Mouse (Mus musculus) ES-Bruce4 (cell line): ENCODE measurements at regions not wholly inside any gene's neighbourhood (a gene's known extent, or its start where the extent isn't known, plus 50 kb on each side); places are given as distances from the start of the nearest gene placed in this dataset.

Experiments
- H3K27ac ChIP-seq: 2 replicates; pipeline ENCODE4 v1.5.1; 2012; ENCODE audit warnings: low read length, inconsistent platforms; ENCODE audit not compliant: insufficient read depth
- H3K27me3 ChIP-seq: 2 replicates; pipeline ENCODE4 v1.6.1; 2012; ENCODE audit warnings: mild to moderate bottlenecking, low read length, inconsistent platforms; ENCODE audit not compliant: control insufficient read depth, poor library complexity, insufficient read depth, severe bottlenecking
- H3K36me3 ChIP-seq: 2 replicates; pipeline ENCODE4 v1.6.1; 2012; ENCODE audit warnings: inconsistent platforms, mild to moderate bottlenecking, low read length, moderate library complexity; ENCODE audit not compliant: control insufficient read depth, poor library complexity, insufficient read depth, severe bottlenecking
- H3K4me1 ChIP-seq: one replicate; pipeline ENCODE4 v1.8.1; 2011; ENCODE audit warnings: low read length; ENCODE audit not compliant: control insufficient read depth, insufficient read depth
- H3K4me3 ChIP-seq: 2 replicates; pipeline ENCODE4 v1.5.1; 2011; ENCODE audit warnings: low read depth, mild to moderate bottlenecking, low read length
- H3K9ac ChIP-seq: 2 replicates; pipeline ENCODE4 v1.6.1; 2012; ENCODE audit warnings: low read depth, mild to moderate bottlenecking, inconsistent platforms; ENCODE audit not compliant: poor library complexity, severe bottlenecking
- H3K9me3 ChIP-seq: replicated peaks from 2 replicates; pipeline ENCODE4 v1.6.1; 2012; ENCODE audit warnings: mild to moderate bottlenecking, low read length, inconsistent platforms; ENCODE audit not compliant: control insufficient read depth, poor library complexity, insufficient read depth, severe bottlenecking
- CTCF ChIP-seq: IDR thresholded peaks from one replicate; pipeline ENCODE4 v1.8.1; 2011; ENCODE audit warnings: low read depth, low read length
- EP300 ChIP-seq: IDR thresholded peaks from 2 replicates; pipeline ENCODE4 v1.6.1; 2011; ENCODE audit warnings: low read depth, low read length; ENCODE audit not compliant: insufficient read depth
- POLR2A ChIP-seq: IDR thresholded peaks from one replicate; pipeline ENCODE4 v1.8.1; 2011; ENCODE audit warnings: low read length; ENCODE audit not compliant: insufficient read depth

GRCm38 (mm10) chr10:96257935-96258334, 121.5 kb downstream of the Gm5426 start:
- Histone ChIP-seq H3K9ac (no peak overlapping the region), H3K27ac (no peak overlapping the region), H3K36me3 (no peaks in the 10 kb centered on the region), H3K4me3 (no peak overlapping the region), H3K27me3 (no peaks in the 10 kb centered on the region), H3K9me3 (no peaks in the 10 kb centered on the region), H3K4me1 (no peaks in the 10 kb centered on the region)
- no peak for TF ChIP-seq EP300
- no peak for TF ChIP-seq CTCF
- TF ChIP-seq POLR2A: no peak

GRCm38 (mm10) chr10:96259242-96259641, 122.8 kb downstream of the Gm5426 start:
- no peaks in the 10 kb centered on the region for H3K9me3 ChIP-seq
- no peak for TF ChIP-seq CTCF

GRCm38 (mm10) chr10:96259648-96260047, 123.2 kb downstream of the Gm5426 start:
- Histone ChIP-seq H3K4me3 (no peak overlapping the region), H3K27ac (no peak overlapping the region), H3K9ac (no peak overlapping the region), H3K4me1 (no peaks in the 10 kb centered on the region), H3K27me3 (no peaks in the 10 kb centered on the region), H3K36me3 (no peaks in the 10 kb centered on the region), H3K9me3 (no peaks in the 10 kb centered on the region)
- no peak for TF ChIP-seq CTCF

More at GRCm38 (mm10) chr10:96259242-96259641, 122.8 kb downstream of the Gm5426 start:
- no peak overlapping the region for H3K9ac ChIP-seq
- no peak overlapping the region for H3K27ac ChIP-seq
- no peaks in the 10 kb centered on the region for H3K36me3 ChIP-seq
- H3K4me3 ChIP-seq: no peak overlapping the region
- H3K27me3 ChIP-seq: no peaks in the 10 kb centered on the region
- no peaks in the 10 kb centered on the region for H3K4me1 ChIP-seq

GRCm38 (mm10) chr10:96263544-96263943, 127.1 kb downstream of the Gm5426 start:
- H3K36me3 ChIP-seq: no peaks in the 10 kb centered on the region
- no peak for TF ChIP-seq EP300
- no peak for TF ChIP-seq POLR2A
- no peak for TF ChIP-seq CTCF
- H3K9me3 ChIP-seq: no peaks in the 10 kb centered on the region
- no peak overlapping the region for H3K9ac ChIP-seq
- H3K27ac ChIP-seq: no peak overlapping the region
- H3K4me3 ChIP-seq: no peak overlapping the region
- no peaks in the 10 kb centered on the region for H3K4me1 ChIP-seq
- no peaks in the 10 kb centered on the region for H3K27me3 ChIP-seq

- Histone ChIP-seq H3K27me3 (no peaks in the 10 kb centered on the region), H3K36me3 (no peaks in the 10 kb centered on the region), H3K4me3 (no peak overlapping the region), H3K9ac (no peak overlapping the region), H3K27ac (no peak overlapping the region), H3K9me3 (no peaks in the 10 kb centered on the region), H3K4me1 (no peaks in the 10 kb centered on the region)
- TF ChIP-seq CTCF (no peak), EP300 (no peak), POLR2A (no peak)
Measured at GRCm38 (mm10) chr10:96264433-96264832, 128.0 kb downstream of the Gm5426 start.

GRCm38 (mm10) chr10:96264866-96265265, 128.5 kb downstream of the Gm5426 start:
- Histone ChIP-seq H3K9ac (no peak overlapping the region), H3K4me1 (no peaks in the 10 kb centered on the region), H3K36me3 (no peaks in the 10 kb centered on the region), H3K4me3 (no peak overlapping the region), H3K27me3 (no peaks in the 10 kb centered on the region), H3K27ac (no peak overlapping the region), H3K9me3 (no peaks in the 10 kb centered on the region)
- TF ChIP-seq CTCF: no peak
- no peak for TF ChIP-seq EP300
- TF ChIP-seq POLR2A: no peak
